Mouse (Mus musculus) embryonic facial prominence, embryonic 13.5 days (tissue): ENCODE measurements at regions not wholly inside any gene's neighbourhood (a gene's known extent, or its start where the extent isn't known, plus 50 kb on each side); places are given as distances from the start of the nearest gene placed in this dataset.

ENCODE experiments used
- ATAC-seq: fragments of 200-750 bp; cut with Nextera tagmentation; 2 replicates; pipeline ENCODE4 v1.8.0; 2017; ENCODE audit warnings: low read depth; ENCODE audit not compliant: insufficient number of reproducible peaks, insufficient read depth, low FRiP score, low TSS enrichment
- H3K27ac ChIP-seq: fragments of 300-500 bp; sonication (generic); 2 replicates; pipeline ENCODE4 v1.5.1; 2015; ENCODE audit warnings: moderate library complexity, mild to moderate bottlenecking, inconsistent platforms
- H3K27me3 ChIP-seq: fragments of 300-500 bp; sonication (generic); 2 replicates; pipeline ENCODE4 v1.6.1; 2015; ENCODE audit warnings: mild to moderate bottlenecking, inconsistent platforms
- H3K36me3 ChIP-seq: fragments of 300-500 bp; sonication (generic); 2 replicates; pipeline ENCODE4 v1.6.1; 2015; ENCODE audit warnings: mild to moderate bottlenecking, inconsistent platforms
- H3K4me1 ChIP-seq: fragments of 300-500 bp; sonication (generic); 2 replicates; pipeline ENCODE4 v1.6.1; 2015; ENCODE audit warnings: inconsistent platforms
- H3K4me2 ChIP-seq: fragments of 300-500 bp; sonication (generic); 2 replicates; pipeline ENCODE4 v1.6.1; 2015; ENCODE audit warnings: moderate library complexity, mild to moderate bottlenecking, inconsistent platforms
- H3K4me3 ChIP-seq: fragments of 300-500 bp; sonication (generic); 2 replicates; pipeline ENCODE4 v1.5.1; 2015; ENCODE audit warnings: mild to moderate bottlenecking, inconsistent platforms
- H3K9ac ChIP-seq: fragments of 300-500 bp; sonication (generic); 2 replicates; pipeline ENCODE4 v1.6.1; 2015; ENCODE audit warnings: mild to moderate bottlenecking, inconsistent platforms
- H3K9me3 ChIP-seq: fragments of 300-500 bp; sonication (generic); 2 replicates; pipeline ENCODE4 v1.6.1; 2016; ENCODE audit warnings: inconsistent platforms
- WGBS: fragments of 180-500 bp; shearing (Covaris S2); methylation state at CpG from one replicate; pipeline ENCODE4 v1.1.7; 2015; ENCODE audit warnings: mixed read lengths; 5-methylcytosine and 5-hydroxymethylcytosine counted together

GRCm38 (mm10) chr3:151893421-151894235 lies 56.2 kb upstream of the Ptgfr start:
- no peaks in the 10 kb centered on the region for H3K9me3 ChIP-seq
- peaks cover 40% of the 10 kb centered on the region for H3K4me1 ChIP-seq
- ATAC-seq = no peak
- H3K36me3 ChIP-seq = no peaks in the 10 kb centered on the region
- WGBS = 51% methylated on average over 11 of the region's 11 CpGs
- H3K4me2 ChIP-seq = no peak overlapping the region
- H3K27ac ChIP-seq = no peak overlapping the region
- H3K27me3 ChIP-seq = no peaks in the 10 kb centered on the region
- H3K9ac ChIP-seq = no peak overlapping the region
- no peak overlapping the region for H3K4me3 ChIP-seq

GRCm38 (mm10) chr3:151891760-151892253 lies 54.4 kb upstream of the Ptgfr start:
- H3K9me3 ChIP-seq = no peaks in the 10 kb centered on the region
- ATAC-seq = peak; percentile 87
- H3K36me3 ChIP-seq = no peaks in the 10 kb centered on the region
- H3K4me2 ChIP-seq = 0 out of 2 replicates have a peak overlapping the region, but pooled peaks have one; percentile 20
- no peaks in the 10 kb centered on the region for H3K27me3 ChIP-seq
- 10% methylated on average over 6 of the region's 6 CpGs for WGBS
- H3K9ac ChIP-seq = no peak overlapping the region
- H3K4me3 ChIP-seq = no peak overlapping the region
- peak overlapping the region; percentile 90 for H3K27ac ChIP-seq
- H3K4me1 ChIP-seq = peaks cover 40% of the 10 kb centered on the region

GRCm38 (mm10) chr3:151891336-151891735 lies 53.9 kb upstream of the Ptgfr start:
- Histone ChIP-seq H3K9me3 (no peaks in the 10 kb centered on the region), H3K27me3 (no peaks in the 10 kb centered on the region), H3K27ac (peak overlapping the region; percentile 90), H3K4me2 (no peak overlapping the region), H3K36me3 (no peaks in the 10 kb centered on the region), H3K9ac (no peak overlapping the region), H3K4me3 (no peak overlapping the region), H3K4me1 (peaks cover 40% of the 10 kb centered on the region)
- WGBS = 24% methylated on average over 3 of the region's 3 CpGs
- no peak for ATAC-seq

GRCm38 (mm10) chr3:151889738-151890137 lies 52.3 kb upstream of the Ptgfr start:
- no peak for ATAC-seq
- Histone ChIP-seq H3K36me3 (no peaks in the 10 kb centered on the region), H3K27me3 (no peaks in the 10 kb centered on the region), H3K9ac (no peak overlapping the region), H3K4me1 (peaks cover 40% of the 10 kb centered on the region), H3K4me3 (no peak overlapping the region), H3K9me3 (no peaks in the 10 kb centered on the region), H3K27ac (peak overlapping the region; percentile 90; the same call in 1 of the 2 replicates), H3K4me2 (no peak overlapping the region)
- 62% methylated on average over 8 of the region's 8 CpGs for WGBS
